Mouse (Mus musculus): ENCODE measurements around the gene Gm5148. TPM values are rescaled to one million over a fixed set of nuclear protein-coding genes. Genes with fewer than 3 reads are reported as not detected.

The Gm5148 gene
- 17.5 and 18.4 TPM in 2 replicates for polyA plus RNA-seq (2012; rRNA removed)

DNA sequence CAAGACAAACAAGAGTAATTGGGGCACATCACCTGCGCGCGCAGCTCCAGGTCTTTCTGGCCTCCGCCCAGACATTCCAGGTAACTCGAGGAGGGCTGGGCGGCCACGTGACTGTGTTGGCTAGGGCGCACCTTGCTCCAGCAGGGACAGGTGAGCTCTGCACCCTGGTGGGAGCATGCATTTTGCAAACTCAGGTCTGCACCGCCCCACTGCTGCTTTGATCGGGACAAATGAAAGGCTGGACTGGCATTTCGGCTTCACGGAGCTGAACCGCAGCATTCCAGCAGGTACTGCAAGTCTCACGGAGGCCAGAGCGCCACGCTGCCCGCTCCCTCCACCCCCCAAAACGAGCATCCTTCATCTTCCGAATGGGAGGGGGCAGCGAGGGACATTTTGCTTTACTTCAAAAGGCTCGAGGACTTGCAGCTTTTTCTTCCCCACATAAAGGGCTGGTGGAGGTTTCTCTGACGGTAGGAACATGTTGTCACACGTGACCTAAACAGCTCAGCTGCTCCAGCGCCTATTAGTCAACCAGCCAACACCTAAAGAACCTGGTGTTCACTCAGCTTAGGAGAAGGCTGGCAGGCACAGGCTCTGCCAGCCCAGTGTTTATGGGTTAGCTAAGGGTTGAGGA, at the start of gene Gm5148:
Gene Gm5148, minus strand, starts transcription at position 320 of the 634 bp plus-strand sequence.
- peak; percentile 87 to 89 for DNase-seq
- TF ChIP-seq POLR2A (IDR thresholded peaks at IDR 0.05; ENCODE audit: borderline replicate concordance, insufficient read depth, low read length): peak; percentile 56; the same call in 1 of the 2 replicates
- peak; percentile 1; the same call in 1 of the 2 replicates for TF ChIP-seq CTCF (IDR thresholded peaks at IDR 0.05; ENCODE audit: borderline replicate concordance, insufficient read depth, low read depth, low read length)
- Histone ChIP-seq H3K4me3 (replicated peaks; ENCODE audit: insufficient read depth, low read depth, low read length) (peak within 1 kb of the TSS; percentile 79), H3K4me1 (ENCODE audit: control insufficient read depth, insufficient read depth, low read length) (peaks cover 4% of the 10 kb centered on the region; the same call in 1 of the 2 replicates), H3K27ac (ENCODE audit: insufficient read depth, low read length) (peak within 1 kb of the TSS; percentile 46), H3K27me3 (ENCODE audit: control insufficient read depth, insufficient read depth, low read length) (no peaks in the 10 kb centered on the region)
- 1% methylated on average over 24 of the region's 24 CpGs for WGBS

- H3K27ac ChIP-seq (ENCODE audit: insufficient read depth, low read length): no peak overlapping the region
- no peaks in the 10 kb centered on the region for H3K27me3 ChIP-seq (ENCODE audit: control insufficient read depth, insufficient read depth, low read length)
- H3K4me3 ChIP-seq (replicated peaks; ENCODE audit: insufficient read depth, low read depth, low read length): no peak overlapping the region
- TF ChIP-seq POLR2A (IDR thresholded peaks at IDR 0.05; ENCODE audit: borderline replicate concordance, insufficient read depth, low read length): no peak
- TF ChIP-seq CTCF (IDR thresholded peaks at IDR 0.05; ENCODE audit: borderline replicate concordance, insufficient read depth, low read depth, low read length): no peak
- H3K4me1 ChIP-seq (ENCODE audit: control insufficient read depth, insufficient read depth, low read length): peaks cover 10% of the 10 kb centered on the region
- DNase-seq: no peak
Observed at GRCm38 (mm10) chr3:37770951-37771350, 46.7 kb upstream of the Gm5148 start.

GRCm38 (mm10) chr3:37769268-37769756, 45.0 kb upstream of the Gm5148 start:
- no peak for TF ChIP-seq POLR2A (IDR thresholded peaks at IDR 0.05; ENCODE audit: borderline replicate concordance, insufficient read depth, low read length)
- TF ChIP-seq CTCF (IDR thresholded peaks at IDR 0.05; ENCODE audit: borderline replicate concordance, insufficient read depth, low read depth, low read length): no peak
- H3K4me3 ChIP-seq (replicated peaks; ENCODE audit: insufficient read depth, low read depth, low read length): no peak overlapping the region
- peak; percentile 82 to 83 for DNase-seq
- peak overlapping the region; percentile 92 for H3K27ac ChIP-seq (ENCODE audit: insufficient read depth, low read length)
- 3% methylated on average over 5 of the region's 5 CpGs for WGBS
- peaks cover 10% of the 10 kb centered on the region for H3K4me1 ChIP-seq (ENCODE audit: control insufficient read depth, insufficient read depth, low read length)
- H3K27me3 ChIP-seq (ENCODE audit: control insufficient read depth, insufficient read depth, low read length): no peaks in the 10 kb centered on the region

GRCm38 (mm10) chr3:37767147-37768015, 43.1 kb upstream of the Gm5148 start:
- Histone ChIP-seq H3K27me3 (ENCODE audit: control insufficient read depth, insufficient read depth, low read length) (no peaks in the 10 kb centered on the region), H3K4me1 (ENCODE audit: control insufficient read depth, insufficient read depth, low read length) (peaks cover 10% of the 10 kb centered on the region), H3K27ac (ENCODE audit: insufficient read depth, low read length) (no peak overlapping the region), H3K4me3 (replicated peaks; ENCODE audit: insufficient read depth, low read depth, low read length) (no peak overlapping the region)
- WGBS: 82% methylated on average over 12 of the region's 12 CpGs
- TF ChIP-seq POLR2A (IDR thresholded peaks at IDR 0.05; ENCODE audit: borderline replicate concordance, insufficient read depth, low read length) (no peak), CTCF (IDR thresholded peaks at IDR 0.05; ENCODE audit: borderline replicate concordance, insufficient read depth, low read depth, low read length) (no peak)
- no peak for DNase-seq

DNA sequence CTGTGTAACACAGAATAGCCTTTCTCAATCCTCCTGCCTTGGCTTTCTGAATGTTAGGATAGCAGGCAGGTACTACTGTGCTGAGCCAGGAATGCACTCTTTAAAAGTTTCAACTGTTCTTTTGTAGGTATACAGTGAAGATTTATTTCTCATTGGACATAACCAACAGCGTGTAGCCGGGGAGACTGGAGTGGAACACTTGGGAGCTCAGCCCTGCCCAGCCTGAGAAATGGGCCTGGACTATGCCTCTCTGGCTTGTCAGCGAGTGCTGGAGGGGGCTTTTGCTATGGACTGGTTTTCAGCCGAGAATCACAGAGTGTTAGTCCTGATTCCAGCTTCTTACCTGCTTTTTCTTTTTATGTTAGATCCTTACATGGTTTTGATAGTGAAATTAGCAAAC, 42.3 kb upstream of the Gm5148 start:
- DNase-seq: no peak
- TF ChIP-seq POLR2A (IDR thresholded peaks at IDR 0.05; ENCODE audit: borderline replicate concordance, insufficient read depth, low read length) (no peak), CTCF (IDR thresholded peaks at IDR 0.05; ENCODE audit: borderline replicate concordance, insufficient read depth, low read depth, low read length) (no peak)

DNA sequence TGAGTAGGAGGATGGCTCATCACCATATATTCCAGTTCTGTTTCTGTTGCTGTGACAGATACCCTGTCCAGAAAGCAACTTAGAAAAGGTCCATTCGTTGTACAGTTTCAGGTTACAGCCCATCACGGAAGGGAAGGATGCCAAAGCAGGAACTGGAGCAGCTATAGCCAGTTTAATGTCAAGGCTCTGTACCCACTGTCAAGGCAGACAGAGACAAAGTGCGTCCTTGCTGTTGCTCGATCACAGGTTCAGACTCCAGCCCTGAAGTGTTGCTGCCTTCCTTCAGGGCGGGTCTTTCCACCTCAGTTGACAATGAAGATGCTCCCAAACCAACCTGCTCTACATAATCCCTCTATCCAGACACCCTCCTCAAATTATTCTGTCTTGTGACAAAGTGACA, 41.7 kb upstream of the Gm5148 start:
- TF ChIP-seq CTCF (IDR thresholded peaks at IDR 0.05; ENCODE audit: borderline replicate concordance, insufficient read depth, low read depth, low read length) (no peak), POLR2A (IDR thresholded peaks at IDR 0.05; ENCODE audit: borderline replicate concordance, insufficient read depth, low read length) (no peak)
- H3K4me3 ChIP-seq (replicated peaks; ENCODE audit: insufficient read depth, low read depth, low read length): no peak overlapping the region
- 87% methylated on average over 5 of the region's 5 CpGs for WGBS
- no peak overlapping the region for H3K27ac ChIP-seq (ENCODE audit: insufficient read depth, low read length)
- DNase-seq: no peak
- peaks cover 10% of the 10 kb centered on the region for H3K4me1 ChIP-seq (ENCODE audit: control insufficient read depth, insufficient read depth, low read length)
- H3K27me3 ChIP-seq (ENCODE audit: control insufficient read depth, insufficient read depth, low read length): no peaks in the 10 kb centered on the region

More for the DNA sequence above, 42.3 kb upstream of the Gm5148 start:
- peaks cover 10% of the 10 kb centered on the region for H3K4me1 ChIP-seq (ENCODE audit: control insufficient read depth, insufficient read depth, low read length)
- no peak overlapping the region for H3K4me3 ChIP-seq (replicated peaks; ENCODE audit: insufficient read depth, low read depth, low read length)
- no peak overlapping the region for H3K27ac ChIP-seq (ENCODE audit: insufficient read depth, low read length)
- WGBS: 80% methylated on average over 4 of the region's 4 CpGs
- no peaks in the 10 kb centered on the region for H3K27me3 ChIP-seq (ENCODE audit: control insufficient read depth, insufficient read depth, low read length)

DNA sequence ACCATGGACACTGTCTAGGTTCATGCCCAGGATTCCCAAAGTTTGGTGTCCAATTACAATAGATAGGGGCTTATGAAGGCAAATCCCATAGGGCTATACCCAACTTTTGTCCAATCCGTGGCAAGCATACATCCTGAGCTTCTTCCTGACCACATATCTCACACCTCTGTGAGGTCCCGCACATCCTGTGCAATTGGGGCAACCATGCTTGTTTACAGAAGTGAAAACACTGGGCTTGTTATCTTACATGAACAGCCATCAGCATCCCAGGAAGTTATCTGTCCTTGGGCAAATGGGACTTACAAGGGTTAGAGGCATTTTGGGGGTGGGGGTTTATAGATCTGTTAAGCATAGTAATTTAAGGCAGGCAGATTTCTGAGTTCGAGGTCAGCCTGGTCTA, 41.0 kb upstream of the Gm5148 start:
- whole genome bisulfite sequencing: 94% methylated on average over 3 of the region's 3 CpGs
- Histone ChIP-seq H3K4me1 (ENCODE audit: control insufficient read depth, insufficient read depth, low read length) (peaks cover 10% of the 10 kb centered on the region), H3K27ac (ENCODE audit: insufficient read depth, low read length) (no peak overlapping the region), H3K4me3 (replicated peaks; ENCODE audit: insufficient read depth, low read depth, low read length) (no peak overlapping the region), H3K27me3 (ENCODE audit: control insufficient read depth, insufficient read depth, low read length) (no peaks in the 10 kb centered on the region)
- TF ChIP-seq POLR2A (IDR thresholded peaks at IDR 0.05; ENCODE audit: borderline replicate concordance, insufficient read depth, low read length) (no peak), CTCF (IDR thresholded peaks at IDR 0.05; ENCODE audit: borderline replicate concordance, insufficient read depth, low read depth, low read length) (no peak)
- DNase-seq: no peak

Data from cerebellum, adult 2 months (tissue).